Mouse (Mus musculus) cerebral cortex, adult 2 months (tissue): ENCODE measurements around the gene Hist1h1b.

Experiments used
- WGBS: fragments of 180-500 bp; shearing (Covaris S2); methylation state at CpG from one replicate; pipeline ENCODE4 v1.1.7; 2018; 5-methylcytosine and 5-hydroxymethylcytosine counted together

The Hist1h1b gene

GRCm38 (mm10) chr13:21781639-21782038, 1.2 kb upstream of the Hist1h1b start:
- 95% methylated on average over 1 of the region's 1 CpGs for WGBS

- 53% methylated on average over 6 of the region's 6 CpGs for WGBS
Measured at GRCm38 (mm10) chr13:21781021-21781555, 663 bp upstream of the Hist1h1b start.

- WGBS: 2% methylated on average over 33 of the region's 33 CpGs
Measured at GRCm38 (mm10) chr13:21778814-21779766, 1.3 kb downstream of the Hist1h1b start.

- WGBS: 49% methylated on average over 1 of the region's 1 CpGs
Measured at GRCm38 (mm10) chr13:21755707-21756106, 24.7 kb downstream of the Hist1h1b start.

GRCm38 (mm10) chr13:21754294-21755001, 26.0 kb downstream of the Hist1h1b start:
- under 1% methylated on average over 15 of the region's 26 CpGs for WGBS

GRCm38 (mm10) chr13:21753524-21754285, 26.7 kb downstream of the Hist1h1b start, which contains the start of the genes Hist1h2ak and Hist1h2bn:
TSS of gene Hist1h2ak (minus strand) at chr13:21753827.
TSS of gene Hist1h2bn (plus strand) at chr13:21754123.
- 1% methylated on average over 48 of the region's 50 CpGs for WGBS

- WGBS: 5% methylated on average over 10 of the region's 10 CpGs
Measured at GRCm38 (mm10) chr13:21753051-21753523, 27.3 kb downstream of the Hist1h1b start.

- WGBS: 49% methylated on average over 3 of the region's 3 CpGs
Measured at GRCm38 (mm10) chr13:21752356-21752755, 28.1 kb downstream of the Hist1h1b start.

- 73% methylated on average over 3 of the region's 3 CpGs for WGBS
Measured at GRCm38 (mm10) chr13:21751827-21752226, 28.6 kb downstream of the Hist1h1b start.

- under 1% methylated on average over 47 of the region's 56 CpGs for WGBS
Measured at GRCm38 (mm10) chr13:21750159-21751017, 30.0 kb downstream of the Hist1h1b start, which contains the start of gene Hist1h4k. TSS of gene Hist1h4k (minus strand) at chr13:21750505.

- WGBS: 12% methylated on average over 5 of the region's 5 CpGs
Measured at GRCm38 (mm10) chr13:21749387-21750158, 30.9 kb downstream of the Hist1h1b start.

- 93% methylated on average over 1 of the region's 1 CpGs for WGBS
Measured at GRCm38 (mm10) chr13:21745006-21745405, 35.4 kb downstream of the Hist1h1b start.

GRCm38 (mm10) chr13:21734906-21735767, 45.3 kb downstream of the Hist1h1b start, which contains the start of gene Hist1h4j:
TSS of gene Hist1h4j (plus strand) at chr13:21735064.
- WGBS: under 1% methylated on average over 51 of the region's 56 CpGs

- under 1% methylated on average over 21 of the region's 21 CpGs for WGBS
Measured at GRCm38 (mm10) chr13:21734010-21734905, 46.2 kb downstream of the Hist1h1b start.

- 68% methylated on average over 5 of the region's 5 CpGs for WGBS
Measured at GRCm38 (mm10) chr13:21733466-21733865, 47.0 kb downstream of the Hist1h1b start.
